21 mouse cellular contexts compared by ENCODE assay signal in genomic region chr5:140601712-140602111, GRCm38 (mm10). TPM values are rescaled to one million over a fixed set of nuclear protein-coding genes. Genes with fewer than 3 reads are reported as not detected.
DNase-seq lines count a peak whose midpoint lies in the region; ATAC-seq lines count a peak whose summit lies in the region.
"Had no signal": no experiment of that assay in that cellular context is flagged by ENCODE, and none has a peak within 500 bp of the region (broad histone marks: within the 10 kb centered on the region; RNA-seq: fewer than 3 reads in every experiment).

No protein-coding gene starts in this region.

- H3K36me3 ChIP-seq in kidney, embryonic 16.5 days (ENCODE audit: insufficient read depth, low read length), result no peaks in the 10 kb centered on the region
- no peaks in the 10 kb centered on the region for H3K36me3 ChIP-seq in forebrain, embryonic 15.5 days
- no peaks in the 10 kb centered on the region for H3K36me3 ChIP-seq in neural tube, embryonic 14.5 days (ENCODE audit: control insufficient read depth, insufficient read depth, low read length)
- H3K36me3 ChIP-seq in liver, embryonic 12.5 days, result no peaks in the 10 kb centered on the region
- H3K36me3 ChIP-seq: embryonic facial prominence, embryonic 12.5 days; G1E; heart, embryonic 12.5 days had no signal

- peak overlapping the region; percentile 61 for H3K27ac ChIP-seq in kidney, embryonic 16.5 days (ENCODE audit: low read length)
- no peak overlapping the region for H3K27ac ChIP-seq in forebrain, embryonic 15.5 days (replicated peaks)
- no peak overlapping the region for H3K27ac ChIP-seq in neural tube, embryonic 14.5 days (ENCODE audit: low read depth, low read length)
- no peak overlapping the region for H3K27ac ChIP-seq in liver, embryonic 12.5 days
- H3K27ac ChIP-seq: embryonic facial prominence, embryonic 12.5 days; layer of hippocampus, adult 2 months had no signal

- no peak for ATAC-seq in kidney, embryonic 16.5 days (ENCODE audit: low FRiP score, low TSS enrichment)
- peak; percentile 73 for ATAC-seq in forebrain, embryonic 15.5 days (replicated peaks)
- ATAC-seq in neural tube, embryonic 14.5 days (ENCODE audit: low read depth), result peak; percentile 39; the same call in 1 of the 2 replicates
- no peak for ATAC-seq in liver, embryonic 12.5 days

- 50% methylated on average over 12 of the region's 12 CpGs for WGBS in kidney, embryonic 16.5 days
- 55% methylated on average over 12 of the region's 12 CpGs for WGBS in forebrain, embryonic 15.5 days
- WGBS in neural tube, embryonic 14.5 days, result 61% methylated on average over 12 of the region's 12 CpGs
- 65% methylated on average over 12 of the region's 12 CpGs for WGBS in liver, embryonic 12.5 days (ENCODE audit: insufficient replicate concordance)

- peaks cover 59% of the 10 kb centered on the region for H3K4me1 ChIP-seq in kidney, embryonic 16.5 days (ENCODE audit: insufficient read depth, low read length)
- H3K4me1 ChIP-seq in forebrain, embryonic 15.5 days, result peaks cover 15% of the 10 kb centered on the region
- peaks cover 7% of the 10 kb centered on the region for H3K4me1 ChIP-seq in neural tube, embryonic 14.5 days (ENCODE audit: control insufficient read depth, insufficient read depth, low read length)
- H3K4me1 ChIP-seq in liver, embryonic 12.5 days, result peaks cover 37% of the 10 kb centered on the region

- no peak overlapping the region for H3K4me3 ChIP-seq in kidney, embryonic 16.5 days (ENCODE audit: low read length)
- H3K4me3 ChIP-seq in forebrain, embryonic 15.5 days, result no peak overlapping the region
- H3K4me3 ChIP-seq in neural tube, embryonic 14.5 days (ENCODE audit: low read depth, low read length), result no peak overlapping the region
- H3K4me3 ChIP-seq in liver, embryonic 12.5 days, result no peak overlapping the region
- H3K4me3 ChIP-seq: embryonic facial prominence, embryonic 12.5 days; heart, embryonic 12.5 days; layer of hippocampus, adult 2 months; megakaryocyte, embryonic 14.5 days had no signal

- H3K9me3 ChIP-seq in kidney, embryonic 16.5 days (ENCODE audit: low read length), result no peaks in the 10 kb centered on the region
- H3K9me3 ChIP-seq in forebrain, embryonic 15.5 days, result no peaks in the 10 kb centered on the region
- H3K9me3 ChIP-seq in neural tube, embryonic 14.5 days (ENCODE audit: control insufficient read depth, low read length), result no peaks in the 10 kb centered on the region
- no peaks in the 10 kb centered on the region for H3K9me3 ChIP-seq in liver, embryonic 12.5 days (replicated peaks)
- H3K9me3 ChIP-seq: embryonic facial prominence, embryonic 12.5 days; heart, embryonic 12.5 days; megakaryocyte, embryonic 14.5 days had no signal

- no peak overlapping the region for H3K4me2 ChIP-seq in kidney, embryonic 16.5 days (replicated peaks; ENCODE audit: low read depth, low read length)
- no peak overlapping the region for H3K4me2 ChIP-seq in forebrain, embryonic 15.5 days (replicated peaks)
- H3K4me2 ChIP-seq in neural tube, embryonic 14.5 days (ENCODE audit: low read depth, low read length), result no peak overlapping the region
- no peak overlapping the region for H3K4me2 ChIP-seq in liver, embryonic 12.5 days
- H3K4me2 ChIP-seq: embryonic facial prominence, embryonic 12.5 days; heart, embryonic 12.5 days had no signal

- no peaks in the 10 kb centered on the region for H3K27me3 ChIP-seq in kidney, embryonic 16.5 days (ENCODE audit: insufficient read depth, low read length)
- H3K27me3 ChIP-seq in forebrain, embryonic 15.5 days, result no peaks in the 10 kb centered on the region
- 0 out of 2 replicates have a peak, but pooled peaks cover 3% of the 10 kb centered on the region for H3K27me3 ChIP-seq in neural tube, embryonic 14.5 days (ENCODE audit: control insufficient read depth, insufficient read depth, low read length)
- H3K27me3 ChIP-seq in liver, embryonic 12.5 days (replicated peaks), result peaks cover 74% of the 10 kb centered on the region

- no peak overlapping the region for H3K9ac ChIP-seq in kidney, embryonic 16.5 days (replicated peaks; ENCODE audit: low read length)
- H3K9ac ChIP-seq in forebrain, embryonic 15.5 days (replicated peaks), result no peak overlapping the region
- H3K9ac ChIP-seq in neural tube, embryonic 14.5 days (replicated peaks; ENCODE audit: low read depth, low read length), result no peak overlapping the region
- H3K9ac ChIP-seq in liver, embryonic 12.5 days, result no peak overlapping the region
- H3K9ac ChIP-seq: embryonic facial prominence, embryonic 12.5 days; heart, embryonic 12.5 days had no signal

- no peak for DNase-seq in kidney, adult 9 months
- DNase-seq in retina, postnatal 1 day, result peak; percentile 83
- no peak for DNase-seq in retina, embryonic 14.5 days (ENCODE audit: low spot score)
- no peak for DNase-seq in thymus, postnatal 0 days (ENCODE audit: low spot score)
- DNase-seq: cerebellum, adult 11-12 months; gastrocnemius, postnatal 25 days; heart, postnatal 36 days; kidney, adult 18-20 months; thymus, adult 2 months had no signal

RNA-seq across cellular contexts. Expression of gene Lfng, which starts 5.4 kb away (rescaled TPM):
- polyA plus RNA-seq in kidney, embryonic 16.5 days (2015; fragmentation: Nextera tagmentation; extraction: Ambion mirVana), result 36.3 and 38.9 TPM in 2 replicates
- polyA plus RNA-seq in forebrain, embryonic 15.5 days (2015; fragmentation: Nextera tagmentation; extraction: Ambion mirVana), result 25.7 and 28.8 TPM in 2 replicates
- 17.7 and 18.2 TPM in 2 replicates for polyA plus RNA-seq in neural tube, embryonic 14.5 days (2014; fragmentation: Nextera tagmentation; extraction: Ambion mirVana)
- 7.4 and 8.3 TPM in 2 replicates for polyA plus RNA-seq in liver, embryonic 12.5 days (2016; fragmentation: Nextera tagmentation; extraction: Ambion mirVana)
- polyA plus RNA-seq in thymus, postnatal 0 days (2015; fragmentation: Nextera tagmentation; extraction: Ambion mirVana), result 13.2 and 13.3 TPM in 2 replicates

RNA-seq across cellular contexts. Expression of gene Grifin, which starts 36.8 kb away (rescaled TPM):
- polyA plus RNA-seq in kidney, embryonic 16.5 days (2015; fragmentation: Nextera tagmentation; extraction: Ambion mirVana), result 0.27 TPM in 1 of 2 replicates, not detected in the other
- polyA plus RNA-seq in forebrain, embryonic 15.5 days (2015; fragmentation: Nextera tagmentation; extraction: Ambion mirVana), result 0.33 TPM in 1 of 2 replicates, not detected in the other
- polyA plus RNA-seq in neural tube, embryonic 14.5 days (2014; fragmentation: Nextera tagmentation; extraction: Ambion mirVana), result not detected in 2 replicates
- polyA plus RNA-seq in liver, embryonic 12.5 days (2016; fragmentation: Nextera tagmentation; extraction: Ambion mirVana), result 6.3 and 7.8 TPM in 2 replicates
- polyA plus RNA-seq in thymus, postnatal 0 days (2015; fragmentation: Nextera tagmentation; extraction: Ambion mirVana), result 13.1 and 21.2 TPM in 2 replicates
- polyA plus RNA-seq: G1E; liver, adult 2 months; lung, embryonic 16.5 days; small intestine, adult 2 months had no signal

RNA-seq across cellular contexts. Expression of gene Ttyh3, which starts 47.1 kb away (rescaled TPM):
- polyA plus RNA-seq in kidney, embryonic 16.5 days (2015; fragmentation: Nextera tagmentation; extraction: Ambion mirVana), result 28.4 and 31.3 TPM in 2 replicates
- 78.9 and 85.5 TPM in 2 replicates for polyA plus RNA-seq in forebrain, embryonic 15.5 days (2015; fragmentation: Nextera tagmentation; extraction: Ambion mirVana)
- 85.5 and 89.4 TPM in 2 replicates for polyA plus RNA-seq in neural tube, embryonic 14.5 days (2014; fragmentation: Nextera tagmentation; extraction: Ambion mirVana)
- 13.0 and 15.6 TPM in 2 replicates for polyA plus RNA-seq in liver, embryonic 12.5 days (2016; fragmentation: Nextera tagmentation; extraction: Ambion mirVana)
- 10.4 and 12.3 TPM in 2 replicates for polyA plus RNA-seq in thymus, postnatal 0 days (2015; fragmentation: Nextera tagmentation; extraction: Ambion mirVana)

Comparison
In these comparisons a context has a peak if more than half of its experiments do, and no peak if none do; other contexts are left out.
1. ATAC-seq: peak in forebrain, embryonic 15.5 days (single experiment) and neural tube, embryonic 14.5 days (single experiment); none in kidney, embryonic 16.5 days (single experiment) and liver, embryonic 12.5 days (single experiment).